Mouse (Mus musculus) CH12.LX (cell line): Measurements from ENCODE around the gene Tiam1. TPM values are rescaled to one million over a fixed set of nuclear protein-coding genes. Genes with fewer than 3 reads are reported as not detected.

ENCODE experiments used
- DNase-seq: peaks from one replicate; pipeline ENCODE4 v3.0.0-alpha.2; 2013; ENCODE audit errors: extremely low read depth
- H3K27ac ChIP-seq: 2 replicates; pipeline ENCODE4 v1.5.1; 2012; ENCODE audit warnings: low read depth, mild to moderate bottlenecking, control low read depth, moderate library complexity; ENCODE audit not compliant: insufficient read depth
- H3K27me3 ChIP-seq: replicated peaks from 2 replicates; pipeline ENCODE3; 2012; ENCODE audit warnings: inconsistent platforms
- H3K36me3 ChIP-seq, 2 experiments: replicated peaks in 1 of 2; 2 replicates each; pipeline versions ENCODE3 to v1.6.1; 2012; ENCODE audit warnings: inconsistent platforms in 1 of 2, low read length in 1 of 2, mild to moderate bottlenecking in 1 of 2, mixed read lengths in 1 of 2, moderate library complexity in 1 of 2; ENCODE audit not compliant: control insufficient read depth in 1 of 2, insufficient read depth in 1 of 2
- H3K4me1 ChIP-seq, 2 experiments: 2 replicates each; pipeline ENCODE4 v1.6.1; 2012; ENCODE audit warnings: inconsistent platforms in 1 of 2, moderate library complexity in 1 of 2; ENCODE audit not compliant: insufficient read depth in 2 of 2, control insufficient read depth in 1 of 2
- H3K4me2 ChIP-seq: 2 replicates; pipeline ENCODE4 v1.6.1; 2012; ENCODE audit warnings: low read depth, mild to moderate bottlenecking, control low read depth; ENCODE audit not compliant: poor library complexity, insufficient read depth, severe bottlenecking
- H3K4me3 ChIP-seq, 3 experiments: fragments of 150-350 bp in 1 of 3; sonication (generic) in 1 of 3; replicated peaks in 1 of 3; 2 replicates each; pipeline versions ENCODE3 to v1.5.1; 2011 to 2012; ENCODE audit warnings: low read depth in 2 of 3, low read length in 2 of 3, mild to moderate bottlenecking in 2 of 3, moderate library complexity in 2 of 3, control low read depth in 1 of 3, improper control_type of control experiment in 1 of 3, inconsistent platforms in 1 of 3, mixed read lengths in 1 of 3; ENCODE audit not compliant: poor library complexity in 1 of 3
- H3K79me2 ChIP-seq: replicated peaks from 2 replicates; pipeline ENCODE4 v1.6.1; 2012; ENCODE audit warnings: mild to moderate bottlenecking, moderate library complexity; ENCODE audit not compliant: control insufficient read depth, poor library complexity, insufficient read depth, severe bottlenecking; ENCODE audit errors: extremely low read depth
- H3K9ac ChIP-seq: 2 replicates; pipeline ENCODE4 v1.6.1; 2012; ENCODE audit warnings: low read depth, mild to moderate bottlenecking, control low read depth, moderate library complexity; ENCODE audit not compliant: insufficient read depth
- H3K9me3 ChIP-seq: replicated peaks from 2 replicates; pipeline ENCODE3; 2012; ENCODE audit warnings: low read length, inconsistent platforms, mixed read lengths
- BHLHE40 ChIP-seq: IDR thresholded peaks from 2 replicates; pipeline ENCODE4 v1.6.1; 2011; ENCODE audit warnings: mild to moderate bottlenecking, low read depth, low read length, improper control_type of control experiment
- CTCF ChIP-seq, 2 experiments: IDR thresholded peaks in 1 of 2; conservative IDR thresholded peaks in 1 of 2; 2 replicates each; pipeline ENCODE4 v1.5.1; 2011 to 2012; ENCODE audit warnings: low read depth in 2 of 2, low read length in 2 of 2, improper control_type of control experiment in 1 of 2, inconsistent platforms in 1 of 2, mild to moderate bottlenecking in 1 of 2, moderate library complexity in 1 of 2
- E2F4 ChIP-seq: IDR thresholded peaks from 2 replicates; pipeline ENCODE4 v1.6.1; 2011; ENCODE audit warnings: low read depth, low read length, improper control_type of control experiment; ENCODE audit not compliant: insufficient replicate concordance
- EP300 ChIP-seq: IDR thresholded peaks from 2 replicates; pipeline ENCODE4 v1.6.1; 2011; ENCODE audit warnings: low read length, improper control_type of control experiment
- ETS1 ChIP-seq: conservative IDR thresholded peaks from 2 replicates; pipeline ENCODE4 v1.6.1; 2012; ENCODE audit warnings: low read depth, mild to moderate bottlenecking, inconsistent platforms, low read length, improper control_type of control experiment, moderate library complexity
- JUN ChIP-seq: IDR thresholded peaks from 2 replicates; pipeline ENCODE4 v1.6.1; 2011; ENCODE audit warnings: low read depth, mild to moderate bottlenecking, low read length, improper control_type of control experiment, moderate library complexity; ENCODE audit not compliant: insufficient read depth
- KAT2A ChIP-seq: IDR thresholded peaks from 2 replicates; pipeline ENCODE4 v1.6.1; 2012; ENCODE audit warnings: low read length, improper control_type of control experiment, inconsistent platforms; ENCODE audit not compliant: insufficient replicate concordance
- MAFK ChIP-seq: IDR thresholded peaks from 2 replicates; pipeline ENCODE4 v1.6.1; 2011; ENCODE audit warnings: low read length, improper control_type of control experiment; ENCODE audit not compliant: insufficient replicate concordance
- MAX ChIP-seq: IDR thresholded peaks from 2 replicates; pipeline ENCODE4 v1.6.1; 2011; ENCODE audit warnings: low read length, improper control_type of control experiment
- MAZ ChIP-seq: IDR thresholded peaks from 2 replicates; pipeline ENCODE4 v1.6.1; 2012; ENCODE audit warnings: low read depth, mild to moderate bottlenecking, inconsistent platforms, low read length, improper control_type of control experiment, moderate library complexity
- MXI1 ChIP-seq: IDR thresholded peaks from 2 replicates; pipeline ENCODE4 v1.6.1; 2011; ENCODE audit warnings: mild to moderate bottlenecking, low read depth, low read length, improper control_type of control experiment
- NELFE ChIP-seq: IDR thresholded peaks from 2 replicates; pipeline ENCODE4 v1.6.1; 2011; ENCODE audit warnings: low read depth, low read length, improper control_type of control experiment
- NRF1 ChIP-seq: IDR thresholded peaks from 2 replicates; pipeline ENCODE4 v1.6.1; 2014; ENCODE audit warnings: low read depth, mild to moderate bottlenecking, inconsistent platforms, low read length, improper control_type of control experiment, moderate library complexity
- PAX5 ChIP-seq: IDR thresholded peaks from 2 replicates; pipeline ENCODE4 v1.6.1; 2012; ENCODE audit warnings: low read length, inconsistent platforms, mixed read lengths
- POLR2A ChIP-seq: IDR thresholded peaks from 2 replicates; pipeline ENCODE4 v1.6.1; 2011; ENCODE audit warnings: low read depth, mild to moderate bottlenecking, improper control_type of control experiment, low read length
- SMC3 ChIP-seq: IDR thresholded peaks from 2 replicates; pipeline ENCODE4 v1.6.1; 2011; ENCODE audit warnings: low read depth, low read length, improper control_type of control experiment
- TBP ChIP-seq: conservative IDR thresholded peaks from 2 replicates; pipeline ENCODE4 v1.6.1; 2011; ENCODE audit warnings: low read depth, low read length, improper control_type of control experiment
- ZC3H11A ChIP-seq: IDR thresholded peaks from 2 replicates; pipeline ENCODE4 v1.6.1; 2012; ENCODE audit warnings: low read depth, mild to moderate bottlenecking, inconsistent platforms, low read length, improper control_type of control experiment
- ZKSCAN1 ChIP-seq: IDR thresholded peaks from 2 replicates; pipeline ENCODE4 v1.6.1; 2012; ENCODE audit warnings: low read depth, inconsistent platforms, low read length, improper control_type of control experiment, borderline replicate concordance
- ZNF384 ChIP-seq: IDR thresholded peaks from 2 replicates; pipeline ENCODE4 v1.6.1; 2012; ENCODE audit warnings: low read depth, low read length, improper control_type of control experiment, inconsistent platforms
- dilution Hi-C: fragments of 300-500 bp; cut with MboI; formaldehyde crosslinking; loops from 2 replicates; pipeline ENCODE4 v1.14.3; 2020; ENCODE audit warnings: low sequenced_read_pairs; ENCODE audit not compliant: extremely low pct_unique_long_range_greater_than_20kb, extremely low pct_ligation_motif_present
- in situ Hi-C: fragments of 300-500 bp; cut with MboI; formaldehyde crosslinking; loops from 3 replicates; pipeline ENCODE4 v1.14.3; 2019; ENCODE audit warnings: low sequenced_read_pairs, low pct_ligation_motif_present, low pct_unique_long_range_greater_than_20kb, mixed read lengths
- polyA plus RNA-seq: library from polyadenylated mRNA; unstranded; fragments of >175 nt; gene quantifications from 2 replicates; pipeline ENCODE4 v1.2.1, GENCODE M21; 2012; ENCODE audit warnings: low read depth; ENCODE audit not compliant: insufficient read length
- total RNA-seq, 2 experiments: library from RNA; depleted of rRNA; stranded (reverse); fragments of 300-350 nt in 1 of 2; fragments of >200 nt in 1 of 2; gene quantifications; 2 replicates each; pipeline ENCODE4 v1.2.3; 2012 to 2014

Gene Tiam1
- total and polyA plus RNA-seq, 3 experiments: 0.03 to 0.40 (median 0.04) TPM

DNA sequence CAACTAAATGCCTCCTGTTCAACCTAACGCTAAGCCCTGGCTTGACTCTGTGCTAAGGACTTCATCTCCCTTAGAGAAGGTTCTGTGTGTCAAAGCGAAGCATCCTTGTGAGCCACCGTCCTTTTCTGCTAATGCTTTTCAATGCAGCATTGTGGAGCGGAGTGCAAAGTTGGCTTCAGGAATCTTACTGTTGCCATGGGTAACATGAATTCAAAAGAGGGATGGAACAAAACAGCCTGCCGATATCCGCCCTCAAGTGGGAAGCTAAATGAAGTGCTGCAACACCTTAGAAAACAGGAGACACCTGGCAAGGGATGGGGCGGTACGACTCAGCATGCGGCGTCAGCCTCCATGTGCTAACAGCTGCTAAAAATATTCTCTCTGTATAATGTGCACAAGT is 32.9 kb upstream of the Tiam1 start:
- DNase-seq: no peak
- Histone ChIP-seq H3K27me3 (peaks cover 12% of the 10 kb centered on the region), H3K4me2 (no peak overlapping the region), H3K4me3 (no peak overlapping the region), H3K79me2 (no peaks in the 10 kb centered on the region), H3K36me3 (no peaks in the 10 kb centered on the region), H3K4me1 (peaks cover 5 to 23% of the 10 kb centered on the region in 2 experiments; a peak in 3 of 4 replicates), H3K9ac (no peak overlapping the region), H3K9me3 (no peaks in the 10 kb centered on the region), H3K27ac (no peak overlapping the region)
- in situ Hi-C loops (loop anchor here (25.0 kb wide), 1 partner anchor 1789 kb away; no protein-coding TSS in a partner anchor), dilution Hi-C loops (no loop called here)
- no peak for TF ChIP-seq KAT2A
- TF ChIP-seq ZKSCAN1: no peak

- peaks cover 3 to 6% of the 10 kb centered on the region in 2 experiments; a peak in 3 of 4 replicates for H3K4me1 ChIP-seq
- dilution Hi-C loops (no loop called here), in situ Hi-C loops (no loop called here)
- H3K79me2 ChIP-seq: no peaks in the 10 kb centered on the region
- peaks cover 15% of the 10 kb centered on the region for H3K27me3 ChIP-seq
- DNase-seq: no peak
- H3K9ac ChIP-seq: no peak overlapping the region
- no peaks in the 10 kb centered on the region for H3K36me3 ChIP-seq
- no peak overlapping the region for H3K4me3 ChIP-seq
- no peak overlapping the region for H3K4me2 ChIP-seq
- H3K27ac ChIP-seq: no peak overlapping the region
- H3K9me3 ChIP-seq: no peaks in the 10 kb centered on the region
- TF ChIP-seq MAX (no peak), NRF1 (no peak), JUN (no peak), NELFE (no peak), MXI1 (no peak), MAZ (no peak), ZNF384 (no peak), ETS1 (no peak), PAX5 (no peak), TBP (no peak), EP300 (no peak), E2F4 (no peak), ZC3H11A (no peak), KAT2A (no peak), MAFK (no peak), POLR2A (no peak), CTCF (conservative IDR thresholded peaks at IDR 0.05 in 1 of 2, IDR thresholded peaks at IDR 0.05 in 1 of 2; ENCODE audit: low read depth in 2 of 2, low read length in 2 of 2) (no peak), SMC3 (no peak), ZKSCAN1 (no peak), BHLHE40 (no peak)
Measured at GRCm38 (mm10) chr16:90171416-90171815, 27.8 kb upstream of the Tiam1 start.
